Mouse (Mus musculus): ENCODE data around the gene Rusc2. TPM values are rescaled to one million over a fixed set of nuclear protein-coding genes. Genes with fewer than 3 reads are reported as not detected.

Rusc2 gene
- polyA plus RNA-seq, 1 experiment = 0.03 TPM

DNA sequence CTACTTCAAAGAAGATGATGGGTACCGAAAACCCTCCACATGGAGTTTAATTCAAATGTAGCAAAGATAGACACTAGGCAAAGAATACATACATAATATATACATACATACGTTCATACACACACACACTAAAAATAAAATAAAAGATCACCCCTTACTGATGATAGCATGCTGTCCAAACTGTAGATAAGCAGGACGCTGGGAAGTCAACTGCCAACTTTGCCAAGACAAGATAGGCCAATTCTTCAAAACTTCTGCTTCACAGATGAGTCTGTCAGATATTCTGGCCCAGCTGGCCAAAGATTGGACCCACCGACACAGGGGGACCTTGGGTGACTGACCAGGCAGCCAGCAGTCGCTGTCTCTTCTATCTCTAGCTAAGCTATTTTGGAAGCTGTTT is 81.3 kb downstream of the Rusc2 start:
- H3K9me3 ChIP-seq (ENCODE audit: control insufficient read depth, low read length) = no peaks in the 10 kb centered on the region

DNA sequence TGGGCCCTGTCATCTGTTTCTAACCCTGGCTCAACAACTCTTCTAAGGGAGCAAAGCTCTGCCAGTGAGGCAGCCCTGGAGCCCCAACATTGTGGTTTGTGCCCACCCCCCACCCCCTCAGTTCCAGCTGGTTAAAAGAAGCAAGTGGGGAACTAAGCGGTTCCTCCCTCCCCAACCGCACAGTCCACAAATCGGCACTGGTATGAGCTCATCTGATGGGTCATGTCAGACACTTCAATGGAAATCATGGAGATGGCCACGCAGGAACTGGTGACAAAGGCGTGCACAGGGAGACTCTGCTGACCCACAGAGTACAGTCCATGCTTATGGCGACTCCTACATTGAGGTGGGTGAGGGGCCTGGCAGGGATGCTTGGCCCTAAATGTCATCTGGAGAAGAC is 84.2 kb downstream of the Rusc2 start:
- Histone ChIP-seq H3K4me1 (ENCODE audit: control insufficient read depth) (no peaks in the 10 kb centered on the region), H3K27me3 (ENCODE audit: control insufficient read depth) (0 out of 2 replicates have a peak, but pooled peaks cover 2% of the 10 kb centered on the region), H3K36me3 (ENCODE audit: control insufficient read depth) (no peaks in the 10 kb centered on the region), H3K9me3 (ENCODE audit: control insufficient read depth, low read length) (no peaks in the 10 kb centered on the region), H3K4me3 (replicated peaks) (no peak overlapping the region)
- no peak for TF ChIP-seq GATA1 (IDR thresholded peaks at IDR 0.05; ENCODE audit: low read length)
- TF ChIP-seq TAL1 (IDR thresholded peaks at IDR 0.05; ENCODE audit: low read length) = no peak

More for the DNA sequence above, 81.3 kb downstream of the Rusc2 start:
- Histone ChIP-seq H3K4me3 (replicated peaks) (no peak overlapping the region), H3K36me3 (ENCODE audit: control insufficient read depth) (no peaks in the 10 kb centered on the region), H3K4me1 (ENCODE audit: control insufficient read depth) (no peaks in the 10 kb centered on the region), H3K27me3 (ENCODE audit: control insufficient read depth) (no peaks in the 10 kb centered on the region; the same call in 1 of the 2 replicates)
- TF ChIP-seq TAL1 (IDR thresholded peaks at IDR 0.05; ENCODE audit: low read length) (no peak), GATA1 (IDR thresholded peaks at IDR 0.05; ENCODE audit: low read length) (no peak)

DNA sequence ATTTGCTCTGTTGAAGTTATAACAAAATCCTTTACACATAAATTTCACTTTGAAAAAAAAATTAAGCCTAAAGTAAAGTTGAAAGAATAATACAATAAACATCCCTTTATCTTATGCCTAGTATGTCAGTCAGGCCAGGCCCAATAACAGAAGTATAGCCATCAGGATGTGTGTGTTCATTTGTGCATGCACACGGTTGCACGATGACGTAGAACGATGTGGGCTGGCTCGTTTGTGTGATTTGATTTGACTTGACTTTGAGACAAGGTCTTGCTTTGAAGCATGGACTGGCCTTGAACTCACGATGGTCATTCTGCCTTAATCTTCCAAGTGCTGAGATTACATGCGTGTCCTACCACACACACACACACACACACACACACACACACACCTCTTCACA is 85.1 kb downstream of the Rusc2 start:
- no peak for TF ChIP-seq TAL1 (IDR thresholded peaks at IDR 0.05; ENCODE audit: low read length)
- TF ChIP-seq GATA1 (IDR thresholded peaks at IDR 0.05; ENCODE audit: low read length) = no peak
- Histone ChIP-seq H3K4me1 (ENCODE audit: control insufficient read depth) (no peaks in the 10 kb centered on the region), H3K27me3 (ENCODE audit: control insufficient read depth) (0 out of 2 replicates have a peak, but pooled peaks cover 2% of the 10 kb centered on the region), H3K4me3 (replicated peaks) (no peak overlapping the region), H3K36me3 (ENCODE audit: control insufficient read depth) (no peaks in the 10 kb centered on the region), H3K9me3 (ENCODE audit: control insufficient read depth, low read length) (no peaks in the 10 kb centered on the region)

DNA sequence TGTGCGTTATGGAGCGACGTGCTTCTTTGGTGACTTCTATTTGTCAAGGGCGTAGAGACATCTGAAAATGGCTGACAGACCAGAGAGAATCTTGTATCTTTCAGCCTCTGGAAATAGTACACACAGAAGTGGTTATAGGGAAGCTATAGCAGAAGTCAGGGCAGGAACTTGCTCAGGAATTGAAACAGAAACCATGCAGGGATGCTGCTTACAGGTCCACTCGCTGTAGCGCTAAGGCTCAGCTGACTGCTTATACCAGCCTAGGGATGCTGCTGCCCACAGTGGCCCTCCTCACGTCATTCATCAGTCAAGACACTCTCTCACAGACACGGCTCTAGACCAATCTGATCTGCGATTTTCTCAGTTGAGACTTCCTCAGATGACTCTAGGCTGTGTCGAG is 88.5 kb downstream of the Rusc2 start:
- H3K9me3 ChIP-seq (ENCODE audit: control insufficient read depth, low read length) = no peaks in the 10 kb centered on the region
- no peak for TF ChIP-seq TAL1 (IDR thresholded peaks at IDR 0.05; ENCODE audit: low read length)
- no peak for TF ChIP-seq GATA1 (IDR thresholded peaks at IDR 0.05; ENCODE audit: low read length)
- H3K4me3 ChIP-seq (replicated peaks) = no peak overlapping the region
- no peaks in the 10 kb centered on the region for H3K36me3 ChIP-seq (ENCODE audit: control insufficient read depth)
- no peaks in the 10 kb centered on the region for H3K4me1 ChIP-seq (ENCODE audit: control insufficient read depth)
- H3K27me3 ChIP-seq (ENCODE audit: control insufficient read depth) = 0 out of 2 replicates have a peak, but pooled peaks cover 2% of the 10 kb centered on the region

DNA sequence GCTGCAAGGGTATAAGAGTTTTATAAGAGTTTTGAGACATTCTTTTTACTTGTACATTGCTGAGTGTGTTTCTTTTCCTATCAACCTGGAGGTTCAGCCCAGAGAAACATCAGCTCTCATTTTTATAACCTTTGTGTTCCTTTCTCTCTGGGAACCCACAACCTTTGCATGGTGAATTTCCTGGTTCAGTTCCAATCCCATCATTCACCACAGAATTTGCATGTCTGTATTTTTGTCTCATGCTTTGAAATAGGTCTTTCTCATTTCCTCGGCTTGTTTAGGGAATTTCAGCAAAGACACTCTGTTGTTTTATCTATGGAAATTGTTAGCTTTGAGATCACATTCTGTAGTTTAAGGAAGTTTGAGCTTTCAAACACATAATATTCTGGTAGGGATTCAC is 91.9 kb downstream of the Rusc2 start:
- Histone ChIP-seq H3K4me3 (replicated peaks) (no peak overlapping the region), H3K4me1 (ENCODE audit: control insufficient read depth) (peaks cover 10% of the 10 kb centered on the region), H3K9me3 (ENCODE audit: control insufficient read depth, low read length) (no peaks in the 10 kb centered on the region), H3K36me3 (ENCODE audit: control insufficient read depth) (no peaks in the 10 kb centered on the region), H3K27me3 (ENCODE audit: control insufficient read depth) (0 out of 2 replicates have a peak, but pooled peaks cover 2% of the 10 kb centered on the region)
- TF ChIP-seq GATA1 (IDR thresholded peaks at IDR 0.05; ENCODE audit: low read length) (no peak), TAL1 (IDR thresholded peaks at IDR 0.05; ENCODE audit: low read length) (no peak)

DNA sequence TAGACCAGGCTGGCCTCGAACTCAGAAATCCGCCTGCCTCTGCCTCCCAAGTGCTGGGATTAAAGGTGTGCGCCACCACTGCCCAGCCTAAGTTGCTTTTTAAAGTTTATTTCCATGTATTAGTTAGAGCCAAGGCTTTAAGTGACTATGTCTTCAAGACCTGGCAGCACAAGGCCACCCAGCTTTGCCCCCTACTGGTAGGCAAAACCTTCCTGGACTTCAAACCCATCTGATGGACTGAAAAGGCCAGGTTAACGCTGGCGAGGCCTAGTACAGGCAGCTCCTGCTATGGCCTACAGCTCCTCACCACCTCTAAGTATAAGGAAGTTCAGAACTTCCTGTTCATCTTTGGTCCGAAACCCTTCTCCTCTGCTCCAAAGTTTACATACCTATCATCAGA is 94.8 kb downstream of the Rusc2 start:
- H3K9me3 ChIP-seq (ENCODE audit: control insufficient read depth, low read length) = no peaks in the 10 kb centered on the region
- H3K4me3 ChIP-seq (replicated peaks) = no peak overlapping the region
- H3K36me3 ChIP-seq (ENCODE audit: control insufficient read depth) = no peaks in the 10 kb centered on the region
- TF ChIP-seq GATA1 (IDR thresholded peaks at IDR 0.05; ENCODE audit: low read length) (no peak), TAL1 (IDR thresholded peaks at IDR 0.05; ENCODE audit: low read length) (no peak)
- H3K27me3 ChIP-seq (ENCODE audit: control insufficient read depth) = no peaks in the 10 kb centered on the region
- peaks cover 19% of the 10 kb centered on the region for H3K4me1 ChIP-seq (ENCODE audit: control insufficient read depth)

Other genes with a start within 250 kb of the Rusc2 start
- gene Atp8b5, start 114.8 kb upstream of the Rusc2 start, polyA plus RNA-seq (2012) = not detected in 2 replicates
- 0.05 and 0.10 TPM in 2 replicates for gene Fam166b, start 47.2 kb downstream of the Rusc2 start, polyA plus RNA-seq (2012)
- gene Tesk1, start 60.0 kb downstream of the Rusc2 start, polyA plus RNA-seq (2012) = 1.6 and 1.9 TPM in 2 replicates
- 0.09 TPM in 1 of 2 replicates, not detected in the other for gene Cd72, start 72.6 kb downstream of the Rusc2 start, polyA plus RNA-seq (2012)
- not detected in 2 replicates for gene Sit1, start 101.8 kb downstream of the Rusc2 start, polyA plus RNA-seq (2012)
- 10.5 and 12.4 TPM in 2 replicates for gene Ccdc107, start 110.9 kb downstream of the Rusc2 start, polyA plus RNA-seq (2012)
- gene Arhgef39, start 117.7 kb downstream of the Rusc2 start, polyA plus RNA-seq (2012) = 9.4 and 10.5 TPM in 2 replicates
- gene Car9, start 125.0 kb downstream of the Rusc2 start, polyA plus RNA-seq (2012) = not detected in 2 replicates
- gene Tpm2, start 141.8 kb downstream of the Rusc2 start, polyA plus RNA-seq (2012) = 0.13 TPM in 1 of 2 replicates, not detected in the other
- 0.10 and 0.20 TPM in 2 replicates for gene Creb3, start 180.4 kb downstream of the Rusc2 start, polyA plus RNA-seq (2012)
- gene Tln1, start 180.7 kb downstream of the Rusc2 start, polyA plus RNA-seq (2012) = 17.6 and 19.2 TPM in 2 replicates
- gene Rgp1, start 196.7 kb downstream of the Rusc2 start, polyA plus RNA-seq (2012) = 3.5 and 7.2 TPM in 2 replicates
- gene Gba2, start 196.9 kb downstream of the Rusc2 start, polyA plus RNA-seq (2012) = 0.70 and 1.1 TPM in 2 replicates
- not detected in 2 replicates for gene Msmp, start 202.5 kb downstream of the Rusc2 start, polyA plus RNA-seq (2012)
- 0.15 TPM in 1 of 2 replicates, not detected in the other for gene Npr2, start 250.0 kb downstream of the Rusc2 start, polyA plus RNA-seq (2012)